Mouse (Mus musculus): ENCODE measurements around the gene Gm17657.

Gm17657 gene

GRCm38 (mm10) chr17:29549543-29550428 lies at the start of gene Gm17657, which contains the start of gene Tbc1d22b:
Gene Gm17657 (minus strand): TSS chr17:29549638.
Gene Tbc1d22b (plus strand): TSS chr17:29549785.
- peak; percentile 93 for DNase-seq

DNA sequence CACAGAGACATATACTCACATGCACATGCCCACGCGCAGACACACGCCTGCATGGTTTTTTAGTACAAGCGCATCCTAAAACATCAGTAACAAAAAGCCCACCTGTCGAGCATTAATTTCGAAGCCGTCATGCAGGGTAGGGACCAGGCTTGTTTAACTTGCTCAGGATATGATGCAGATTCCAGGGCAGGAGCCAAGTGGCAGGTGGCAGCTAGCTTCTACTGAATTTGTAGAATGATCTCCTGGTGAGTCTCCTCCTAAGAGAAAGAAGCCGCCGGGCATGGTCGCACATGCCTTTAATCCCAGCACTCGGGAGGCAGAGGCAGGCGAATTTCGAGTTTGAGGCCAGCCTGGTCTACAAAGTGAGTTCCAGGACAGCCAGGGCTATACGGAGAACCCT lies 49.6 kb upstream of the Gm17657 start:
- no peak for DNase-seq

DNA sequence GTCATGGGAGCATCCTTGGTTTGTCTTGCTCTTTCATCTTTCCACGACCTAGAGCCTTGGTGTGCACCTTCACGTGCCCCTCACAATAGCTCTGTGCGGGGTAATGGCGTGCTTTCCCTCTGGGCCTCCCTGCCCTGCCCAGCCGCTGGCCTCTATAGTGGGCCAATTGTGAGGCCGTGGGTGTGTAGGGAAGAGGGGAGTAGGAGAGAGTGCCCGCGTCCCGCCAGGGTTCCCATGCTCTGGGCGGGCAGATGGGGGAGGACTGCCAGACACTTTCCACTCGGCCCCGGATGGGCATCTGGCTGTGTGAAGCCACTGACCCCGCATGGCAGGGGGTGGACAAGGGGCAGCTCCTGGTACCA lies 47.3 kb upstream of the Gm17657 start:
- DNase-seq = no peak

DNA sequence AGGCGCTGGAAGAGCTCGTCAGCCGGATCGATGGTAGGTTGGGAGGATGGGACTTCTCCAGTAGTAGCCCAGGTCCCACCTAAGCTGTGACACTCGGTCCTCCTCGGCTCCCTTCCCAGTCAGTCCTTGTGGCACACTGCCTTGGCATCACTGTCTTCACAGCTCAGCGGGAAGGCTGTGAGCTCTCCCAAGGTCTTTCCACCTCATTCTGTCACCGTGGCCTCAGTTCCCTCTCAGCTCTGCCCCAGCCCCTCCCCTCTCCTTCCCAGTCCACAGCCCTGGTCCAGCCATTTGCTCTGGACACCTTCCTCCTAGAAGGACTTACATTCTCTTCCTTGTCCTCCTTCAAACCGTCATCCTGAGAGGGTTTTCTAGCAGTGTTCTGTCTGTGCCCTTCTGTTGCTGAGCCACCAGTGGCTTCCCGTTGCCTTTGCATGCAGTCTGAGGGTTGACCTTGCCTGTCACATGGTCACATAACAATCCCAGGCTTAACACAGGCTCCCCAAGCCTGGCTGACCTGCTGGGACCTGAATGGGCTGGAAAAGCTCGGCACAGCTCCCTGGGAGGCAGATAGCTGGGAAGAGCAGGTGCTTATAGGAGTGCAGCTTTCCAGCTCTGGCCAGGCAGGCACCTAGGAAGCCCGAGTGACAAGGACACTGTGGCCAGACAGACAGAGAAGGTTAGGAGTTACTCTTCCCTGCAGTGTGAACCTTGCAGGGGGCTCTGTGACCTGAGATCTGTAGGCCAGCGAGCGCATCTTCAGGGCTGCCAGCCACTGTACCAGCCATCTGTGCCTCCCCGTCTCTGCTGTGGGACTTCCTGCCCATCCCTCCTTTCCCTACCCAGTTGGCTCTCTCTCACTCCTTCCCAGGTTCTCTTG lies 46.7 kb upstream of the Gm17657 start:
- DNase-seq = no peak

DNA sequence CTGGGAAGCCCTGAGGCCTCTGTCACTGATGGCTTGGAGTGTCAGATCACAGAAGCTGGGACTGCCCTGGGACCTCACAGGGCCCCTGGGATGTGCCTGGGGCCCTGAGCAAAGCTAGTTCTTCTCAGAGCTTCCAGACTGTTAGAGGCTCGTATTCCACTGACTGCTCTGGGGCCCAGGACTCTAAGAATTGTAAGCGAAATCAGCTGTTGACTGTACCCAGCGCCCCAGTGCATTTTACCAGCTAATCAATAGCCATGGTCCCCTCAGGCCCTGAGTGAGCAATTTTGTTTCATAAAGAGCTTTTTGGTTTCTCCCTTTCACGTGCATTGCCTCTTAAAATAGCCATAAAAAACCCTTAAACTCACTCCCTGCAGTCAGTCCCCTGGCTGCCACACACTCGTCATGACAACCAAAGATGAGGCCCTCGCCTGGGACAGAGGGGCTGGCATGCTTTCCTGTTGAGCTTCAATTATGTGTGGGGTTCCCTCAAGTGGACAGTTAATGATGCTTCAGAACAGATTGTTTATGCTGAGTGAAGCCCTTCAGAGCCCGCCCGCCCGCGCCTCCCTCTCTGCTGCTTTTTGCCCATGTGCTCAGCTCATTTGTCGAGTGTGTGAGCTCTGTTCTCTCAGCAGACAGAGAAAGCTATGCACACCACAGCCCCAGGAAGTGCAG lies 39.9 kb upstream of the Gm17657 start:
- DNase-seq = no peak

GRCm38 (mm10) chr17:29586921-29587320 lies 37.5 kb upstream of the Gm17657 start:
- DNase-seq = no peak

- no peak for DNase-seq
These were observed 36.0 kb upstream of the Gm17657 start for GRCm38 (mm10) chr17:29585446-29585845.

DNA sequence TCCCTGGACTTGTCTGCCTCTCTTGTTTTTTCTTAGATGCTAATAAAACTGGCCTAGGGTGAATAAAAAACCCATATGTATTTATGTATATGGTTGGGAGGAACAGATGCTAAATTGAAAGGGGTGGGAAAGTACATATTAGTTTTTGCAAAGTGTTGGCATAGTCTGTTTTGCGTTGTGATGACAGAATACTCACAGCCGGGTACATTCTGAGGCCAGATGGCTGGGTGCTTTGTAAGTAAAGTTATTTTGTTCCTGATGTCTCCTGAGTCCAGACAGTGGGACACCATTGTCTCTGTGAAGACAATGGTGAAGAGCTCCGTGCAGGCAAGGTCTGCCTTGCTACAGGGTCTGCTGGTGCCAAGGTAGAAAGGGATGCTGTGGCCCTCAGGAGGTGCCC lies 35.3 kb upstream of the Gm17657 start:
- no peak for DNase-seq

GRCm38 (mm10) chr17:29584306-29584705 lies 34.9 kb upstream of the Gm17657 start:
- DNase-seq = no peak

DNA sequence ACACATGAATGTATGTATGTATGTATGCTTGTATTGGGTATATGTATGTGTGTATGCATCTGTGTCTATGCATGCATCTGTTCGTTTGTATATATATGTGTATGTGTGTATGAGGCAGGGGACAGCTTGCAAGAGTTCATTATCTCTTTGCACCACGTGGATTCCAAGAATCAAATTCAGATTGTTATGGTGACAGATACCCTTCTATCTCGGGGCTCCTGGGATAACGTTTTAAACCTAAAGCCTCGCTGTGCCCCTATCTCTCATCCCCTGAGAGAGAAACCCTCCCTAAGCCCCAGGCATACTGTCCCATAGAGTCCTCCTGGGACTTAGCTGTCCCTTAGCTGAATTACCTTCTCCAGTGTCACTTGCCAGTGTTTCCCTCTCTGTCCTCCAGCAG lies 34.1 kb upstream of the Gm17657 start:
- no peak for DNase-seq

DNA sequence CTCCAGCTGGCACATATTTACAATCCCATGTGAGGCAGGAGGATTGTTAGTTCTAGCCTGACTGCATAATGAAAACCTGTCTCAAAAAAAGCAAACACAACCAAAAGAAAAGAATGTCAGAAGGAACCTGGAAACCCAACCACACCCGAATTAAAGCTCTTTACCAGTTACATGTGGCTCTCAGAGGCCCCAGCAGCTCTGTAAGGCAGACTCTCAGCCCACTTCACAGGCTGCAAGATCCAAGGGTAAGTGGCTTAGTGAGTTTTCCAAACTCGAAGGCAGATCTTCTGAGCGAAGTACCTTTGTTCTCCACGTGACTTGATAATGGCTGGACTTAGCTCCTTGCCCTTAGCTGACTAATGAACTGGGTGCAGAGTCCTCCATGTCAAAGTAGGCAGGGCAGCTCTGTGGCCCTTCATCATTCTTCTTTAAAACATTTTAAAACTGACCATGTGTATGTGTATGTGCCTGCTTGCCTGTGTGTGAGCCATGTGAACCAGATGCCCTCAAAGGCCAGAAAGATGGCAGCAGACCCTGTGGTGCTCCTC lies 30.2 kb upstream of the Gm17657 start:
- DNase-seq = no peak

GRCm38 (mm10) chr17:29569831-29570230 lies 20.4 kb upstream of the Gm17657 start:
- DNase-seq = no peak

DNA sequence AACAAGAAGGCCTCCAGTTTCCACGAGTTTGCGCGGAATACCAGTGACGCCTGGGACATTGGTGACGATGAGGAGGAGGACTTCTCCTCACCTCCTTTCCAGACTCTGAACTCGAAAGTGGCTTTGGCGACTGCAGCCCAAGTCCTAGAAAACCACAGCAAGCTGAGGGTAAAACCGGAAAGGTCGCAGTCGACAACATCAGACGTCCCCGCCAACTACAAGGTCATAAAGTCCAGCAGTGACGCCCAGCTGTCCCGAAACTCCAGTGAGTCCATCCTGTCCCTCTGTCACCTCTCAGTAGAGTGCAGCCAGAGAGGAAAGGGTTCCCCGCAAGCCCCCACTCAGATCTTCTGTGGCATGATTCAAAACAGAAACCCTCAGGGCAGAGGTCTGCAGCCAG lies 19.0 kb upstream of the Gm17657 start:
- DNase-seq = no peak

GRCm38 (mm10) chr17:29565521-29565920 lies 16.1 kb upstream of the Gm17657 start:
- no peak for DNase-seq

DNA sequence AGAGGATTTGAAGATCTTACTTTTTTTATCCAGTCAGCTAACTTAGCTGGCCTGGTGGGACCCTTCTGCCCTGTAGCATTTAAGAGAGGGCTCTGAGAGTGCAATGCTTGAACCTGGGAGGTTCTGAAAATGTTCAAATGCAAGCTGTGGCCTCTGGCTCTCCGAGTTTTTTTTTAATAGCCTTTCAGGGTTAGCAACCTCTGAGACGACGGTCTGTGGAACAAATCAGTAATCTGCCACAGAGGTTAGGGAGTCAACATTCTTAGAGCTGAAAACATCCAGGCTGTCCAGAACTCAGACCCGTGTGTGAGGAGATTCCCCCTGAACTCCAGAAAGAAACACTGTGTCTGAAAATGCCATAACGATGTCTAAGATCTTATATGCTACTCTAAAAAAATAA lies 9.0 kb upstream of the Gm17657 start:
- no peak for DNase-seq

DNA sequence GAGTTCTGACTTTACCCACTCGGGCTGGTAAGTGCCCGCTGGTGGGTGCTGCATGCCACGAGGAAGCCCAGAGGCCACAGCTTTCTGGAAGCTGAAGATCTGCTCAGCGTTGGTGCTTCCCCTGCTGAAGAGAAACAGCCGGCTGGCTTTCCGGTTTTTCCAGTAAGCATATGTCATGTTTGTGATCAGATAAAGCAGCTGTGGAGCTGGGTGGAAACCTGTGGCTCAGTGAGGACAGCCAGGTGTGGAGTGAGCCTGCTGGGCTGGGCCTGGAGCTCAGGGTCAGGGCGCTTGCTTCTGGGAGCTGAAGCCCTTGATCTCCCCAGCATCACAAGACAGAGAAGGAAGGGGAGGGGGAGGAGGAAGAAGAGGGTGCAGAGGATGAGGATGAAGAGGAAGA lies 7.5 kb upstream of the Gm17657 start:
- DNase-seq = no peak

- no peak for DNase-seq
These were observed 7.0 kb upstream of the Gm17657 start for GRCm38 (mm10) chr17:29556456-29556855.

DNA sequence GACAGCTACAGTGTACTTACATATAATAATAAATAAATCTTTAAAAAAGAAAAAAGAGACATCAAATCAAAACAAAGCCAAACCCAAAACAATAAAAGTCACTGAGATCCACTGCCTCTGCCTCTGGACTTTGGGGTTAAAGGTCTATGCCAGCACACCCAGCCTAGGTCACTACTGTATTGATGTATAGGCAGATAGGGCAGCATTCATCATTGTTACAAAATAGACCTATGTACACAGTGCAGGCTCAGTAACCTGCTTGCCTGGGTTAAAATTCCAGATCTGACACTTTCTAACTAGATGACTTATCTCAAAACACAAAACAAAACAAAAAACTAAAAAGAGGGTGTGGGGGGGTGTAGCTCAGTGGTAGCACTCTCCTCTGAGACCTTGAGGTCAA lies 4.7 kb upstream of the Gm17657 start:
- DNase-seq = no peak

GRCm38 (mm10) chr17:29552162-29552732 lies 2.8 kb upstream of the Gm17657 start, which contains the start of gene Tmem217:
Gene Tmem217 (minus strand): TSS chr17:29552385.
- no peak for DNase-seq

GRCm38 (mm10) chr17:29551019-29551418 lies 1.6 kb upstream of the Gm17657 start:
- no peak for DNase-seq

GRCm38 (mm10) chr17:29548994-29549393 lies 444 bp downstream of the Gm17657 start:
- DNase-seq = no peak

DNA sequence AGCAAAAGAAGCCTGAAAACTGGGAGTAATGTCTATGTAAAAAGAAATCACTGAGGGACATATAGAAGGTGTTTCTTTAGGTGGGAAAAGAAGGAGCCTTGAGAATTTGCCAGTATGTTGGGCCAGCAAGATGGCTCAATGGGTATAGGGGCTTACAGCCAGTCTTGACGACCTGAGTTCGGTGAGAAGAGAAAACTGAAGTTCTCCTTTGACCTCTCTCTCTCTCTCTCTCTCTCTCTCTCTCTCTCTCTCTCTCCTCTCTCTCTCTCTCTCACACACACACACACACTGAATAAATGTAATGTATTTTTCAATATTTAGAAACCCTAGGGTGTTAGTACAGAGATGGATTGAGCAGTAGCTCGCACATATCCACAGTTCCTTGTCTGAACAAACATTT lies 944 bp downstream of the Gm17657 start:
- DNase-seq = no peak

DNA sequence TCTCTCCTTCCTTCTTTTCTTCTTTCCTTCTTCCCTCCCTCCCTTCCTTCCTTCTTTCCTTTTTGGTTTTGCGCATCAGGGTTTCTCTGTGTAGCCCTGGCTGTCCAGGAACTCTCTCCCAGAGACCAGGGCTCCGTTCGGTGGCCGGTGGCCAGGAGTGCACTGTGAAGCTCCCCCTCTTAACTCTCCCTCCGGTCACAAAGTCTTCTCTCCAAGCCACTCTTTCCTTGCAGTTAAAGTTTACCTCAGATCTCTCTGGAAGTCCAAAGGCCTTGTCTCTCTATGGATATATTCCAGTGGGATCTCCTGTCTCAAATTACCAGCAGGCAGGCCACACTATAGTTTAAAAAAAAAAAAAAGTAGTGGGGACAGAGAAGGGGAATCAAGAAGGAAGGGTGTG lies 4.2 kb downstream of the Gm17657 start:
- DNase-seq = no peak
